Mouse (Mus musculus) small intestine, adult 2 months (tissue): ENCODE data around the gene Prickle2.

Source experiments
- CTCF ChIP-seq: fragments of 200-500 bp; IDR thresholded peaks from 2 replicates; pipeline ENCODE4 v1.5.1; 2012; ENCODE audit warnings: low read depth, mild to moderate bottlenecking, control low read depth, inconsistent platforms, low read length, moderate library complexity, mixed read lengths; ENCODE audit not compliant: insufficient replicate concordance, insufficient read length; ENCODE audit errors: extremely low read depth
- POLR2A ChIP-seq: fragments of 200-500 bp; IDR thresholded peaks from 2 replicates; pipeline ENCODE4 v1.6.1; 2012; ENCODE audit warnings: low read depth, mild to moderate bottlenecking, control low read depth, inconsistent platforms, low read length, moderate library complexity

- TF ChIP-seq CTCF (no peak), POLR2A (no peak)
These were observed 116.4 kb downstream of the Prickle2 start for GRCm38 (mm10) chr6:92589381-92590065.
